Comparison of ENCODE assay signal across 9 mouse cellular contexts in genomic region chr9:115383935-115384334, GRCm38 (mm10).
DNase-seq lines count a peak whose midpoint lies in the region; ATAC-seq and TF ChIP-seq lines count a peak whose summit lies in the region.
"Had no signal": no experiment of that assay in that cellular context is flagged by ENCODE, and none has a peak within 500 bp of the region (broad histone marks: within the 10 kb centered on the region; RNA-seq: fewer than 3 reads in every experiment).

No protein-coding gene starts in this region.

- H3K4me3 ChIP-seq in heart, embryonic 16.5 days (ENCODE audit: low read length) = no peak overlapping the region
- no peak overlapping the region for H3K4me3 ChIP-seq in lung, adult 2 months (replicated peaks; ENCODE audit: extremely low read depth, low read depth, low read length)
- H3K4me3 ChIP-seq in forebrain, embryonic 12.5 days (replicated peaks) = no peak overlapping the region
- H3K4me3 ChIP-seq: myocyte had no signal

- 17% methylated on average over 4 of the region's 4 CpGs for WGBS in heart, embryonic 16.5 days
- WGBS in lung, adult 2 months = 27% methylated on average over 4 of the region's 4 CpGs
- 77% methylated on average over 4 of the region's 4 CpGs for WGBS in forebrain, embryonic 12.5 days

- no peaks in the 10 kb centered on the region for H3K36me3 ChIP-seq in heart, embryonic 16.5 days (ENCODE audit: control insufficient read depth, insufficient read depth)
- H3K36me3 ChIP-seq in forebrain, embryonic 12.5 days (replicated peaks) = no peaks in the 10 kb centered on the region

- peak; percentile 68 for ATAC-seq in heart, embryonic 16.5 days (replicated peaks; ENCODE audit: extremely low read depth, insufficient read depth, low FRiP score)
- no peak for ATAC-seq in forebrain, embryonic 12.5 days (ENCODE audit: low FRiP score)

- no peak for TF ChIP-seq POLR2A in lung, adult 2 months (IDR thresholded peaks at IDR 0.05; ENCODE audit: borderline replicate concordance, extremely low read depth, low read depth, low read length)

- peak; percentile 63 for DNase-seq in adipocyte (ENCODE audit: low spot score)
- peak; percentile 67 for DNase-seq in adrenal gland, postnatal 14 days
- peak; percentile 16 for DNase-seq in lung, adult 2 months
- DNase-seq in retina, postnatal 1 day = no peak
- no peak for DNase-seq in cerebellum, adult 9-11 months
- no peak for DNase-seq in spleen, postnatal 10 days (ENCODE audit: low spot score in 2 of 2)

- no peaks in the 10 kb centered on the region for H3K27me3 ChIP-seq in heart, embryonic 16.5 days (ENCODE audit: control insufficient read depth, insufficient read depth, low read length)
- H3K27me3 ChIP-seq in forebrain, embryonic 12.5 days = no peaks in the 10 kb centered on the region

- H3K4me2 ChIP-seq in heart, embryonic 16.5 days (ENCODE audit: low read depth, low read length) = no peak overlapping the region
- no peak overlapping the region for H3K4me2 ChIP-seq in forebrain, embryonic 12.5 days

- TF ChIP-seq CTCF in lung, adult 2 months (IDR thresholded peaks at IDR 0.05; ENCODE audit: insufficient read depth, low read length) = no peak

- peaks cover 3% of the 10 kb centered on the region; the same call in 1 of the 2 replicates for H3K4me1 ChIP-seq in heart, embryonic 16.5 days (ENCODE audit: control insufficient read depth, insufficient read depth, low read length)
- H3K4me1 ChIP-seq in lung, adult 2 months (ENCODE audit: control insufficient read depth, insufficient read depth, low read length) = peaks cover 3% of the 10 kb centered on the region; the same call in 1 of the 2 replicates
- peaks cover 9% of the 10 kb centered on the region for H3K4me1 ChIP-seq in forebrain, embryonic 12.5 days

- H3K27ac ChIP-seq in heart, embryonic 16.5 days (ENCODE audit: low read length) = peak overlapping the region; percentile 36
- no peak overlapping the region for H3K27ac ChIP-seq in forebrain, embryonic 12.5 days

- H3K9me3 ChIP-seq in heart, embryonic 16.5 days (replicated peaks; ENCODE audit: control insufficient read depth, low read length) = no peaks in the 10 kb centered on the region
- H3K9me3 ChIP-seq in forebrain, embryonic 12.5 days = no peaks in the 10 kb centered on the region

- no peak overlapping the region for H3K9ac ChIP-seq in heart, embryonic 16.5 days (ENCODE audit: low read length)
- no peak overlapping the region for H3K9ac ChIP-seq in forebrain, embryonic 12.5 days

Comparison
In these comparisons a context has a peak if more than half of its experiments do, and no peak if none do; other contexts are left out.
1. DNase-seq: peak in adipocyte (single experiment), adrenal gland, postnatal 14 days (single experiment) and lung, adult 2 months (single experiment); none in retina, postnatal 1 day (single experiment), cerebellum, adult 9-11 months (single experiment) and spleen, postnatal 10 days (0 of 2).